Mouse (Mus musculus) macrophage (primary cell): ENCODE results near the gene Nphp4. TPM values are rescaled to one million over a fixed set of nuclear protein-coding genes. Genes with fewer than 3 reads are reported as not detected.

Experiments
- H3K27ac ChIP-seq: fragments of 350-480 bp; formaldehyde crosslinking; 2 replicates; pipeline ENCODE4 v1.9.0; 2021
- H3K36me3 ChIP-seq: fragments of 350-480 bp; formaldehyde crosslinking; 2 replicates; pipeline ENCODE4 v1.9.0; 2021; ENCODE audit errors: inconsistent target
- H3K4me3 ChIP-seq: fragments of 350-480 bp; formaldehyde crosslinking; 2 replicates; pipeline ENCODE4 v1.9.0; 2021; ENCODE audit errors: inconsistent target
- H3K79me2 ChIP-seq: fragments of 350-480 bp; formaldehyde crosslinking; 2 replicates; pipeline ENCODE4 v1.9.0; 2021; ENCODE audit errors: inconsistent target
- WGBS: methylation state at CpG from one replicate; pipeline ENCODE4 v1.1.7; 2026; ENCODE audit warnings: inconsistent platforms; ENCODE audit not compliant: missing documents; 5-methylcytosine and 5-hydroxymethylcytosine counted together
- polyA plus RNA-seq: library from polyadenylated mRNA; stranded (reverse); fragments of 250-400 nt; gene quantifications from 3 replicates; pipeline ENCODE4 v1.2.4, GENCODE M21; 2018; ENCODE audit warnings: inconsistent platforms

The Nphp4 gene
- polyA plus RNA-seq, 1 experiment from 2014 or later: 0.33 TPM

GRCm38 (mm10) chr4:152512221-152512925, 35.9 kb downstream of the Nphp4 start:
- 94% methylated on average over 17 of the region's 18 CpGs for WGBS
- no peak overlapping the region for H3K4me3 ChIP-seq

GRCm38 (mm10) chr4:152514884-152515283, 38.4 kb downstream of the Nphp4 start:
- Histone ChIP-seq H3K79me2 (no peaks in the 10 kb centered on the region), H3K36me3 (no peaks in the 10 kb centered on the region), H3K4me3 (no peak overlapping the region), H3K27ac (no peak overlapping the region)
- 75% methylated on average over 7 of the region's 7 CpGs for WGBS

More at GRCm38 (mm10) chr4:152512221-152512925, 35.9 kb downstream of the Nphp4 start:
- no peaks in the 10 kb centered on the region for H3K36me3 ChIP-seq
- no peak overlapping the region for H3K27ac ChIP-seq
- no peaks in the 10 kb centered on the region for H3K79me2 ChIP-seq

GRCm38 (mm10) chr4:152519106-152519505, 42.6 kb downstream of the Nphp4 start:
- no peaks in the 10 kb centered on the region for H3K79me2 ChIP-seq
- no peaks in the 10 kb centered on the region for H3K36me3 ChIP-seq
- H3K4me3 ChIP-seq: no peak overlapping the region
- no peak overlapping the region for H3K27ac ChIP-seq
- WGBS: 33% methylated on average over 10 of the region's 10 CpGs

- Histone ChIP-seq H3K36me3 (no peaks in the 10 kb centered on the region), H3K79me2 (no peaks in the 10 kb centered on the region), H3K4me3 (no peak overlapping the region), H3K27ac (no peak overlapping the region)
- WGBS: 29% methylated on average over 6 of the region's 6 CpGs
Observed at GRCm38 (mm10) chr4:152520083-152520482, 43.6 kb downstream of the Nphp4 start.

GRCm38 (mm10) chr4:152532872-152533271, 56.4 kb downstream of the Nphp4 start:
- H3K79me2 ChIP-seq: no peaks in the 10 kb centered on the region
- H3K36me3 ChIP-seq: no peaks in the 10 kb centered on the region
- H3K4me3 ChIP-seq: no peak overlapping the region
- no peak overlapping the region for H3K27ac ChIP-seq
- WGBS: 86% methylated on average over 9 of the region's 9 CpGs

- Histone ChIP-seq H3K4me3 (no peak overlapping the region), H3K36me3 (no peaks in the 10 kb centered on the region), H3K27ac (no peak overlapping the region), H3K79me2 (no peaks in the 10 kb centered on the region)
- 85% methylated on average over 12 of the region's 12 CpGs for WGBS
Observed at GRCm38 (mm10) chr4:152539756-152540155, 63.2 kb downstream of the Nphp4 start.

GRCm38 (mm10) chr4:152541172-152541571, 64.7 kb downstream of the Nphp4 start:
- H3K27ac ChIP-seq: no peak overlapping the region
- WGBS: 78% methylated on average over 6 of the region's 9 CpGs
- H3K36me3 ChIP-seq: no peaks in the 10 kb centered on the region
- no peak overlapping the region for H3K4me3 ChIP-seq
- H3K79me2 ChIP-seq: no peaks in the 10 kb centered on the region

- Histone ChIP-seq H3K4me3 (no peak overlapping the region), H3K27ac (no peak overlapping the region)
Observed at GRCm38 (mm10) chr4:152542447-152542846, 65.9 kb downstream of the Nphp4 start.

GRCm38 (mm10) chr4:152546481-152546880, 70.0 kb downstream of the Nphp4 start:
- no peaks in the 10 kb centered on the region for H3K36me3 ChIP-seq
- no peak overlapping the region for H3K4me3 ChIP-seq
- H3K79me2 ChIP-seq: no peaks in the 10 kb centered on the region
- WGBS: 79% methylated on average over 8 of the region's 8 CpGs
- H3K27ac ChIP-seq: no peak overlapping the region

More at GRCm38 (mm10) chr4:152542447-152542846, 65.9 kb downstream of the Nphp4 start:
- WGBS: 92% methylated on average over 10 of the region's 11 CpGs
- Histone ChIP-seq H3K79me2 (no peaks in the 10 kb centered on the region), H3K36me3 (no peaks in the 10 kb centered on the region)

GRCm38 (mm10) chr4:152547886-152548663, 71.6 kb downstream of the Nphp4 start:
- no peak overlapping the region for H3K4me3 ChIP-seq
- H3K27ac ChIP-seq: no peak overlapping the region
- 74% methylated on average over 34 of the region's 37 CpGs for WGBS
- H3K36me3 ChIP-seq: no peaks in the 10 kb centered on the region
- no peaks in the 10 kb centered on the region for H3K79me2 ChIP-seq

GRCm38 (mm10) chr4:152549507-152550202, 73.1 kb downstream of the Nphp4 start:
- WGBS: 90% methylated on average over 18 of the region's 18 CpGs
- H3K36me3 ChIP-seq: no peaks in the 10 kb centered on the region
- H3K79me2 ChIP-seq: no peaks in the 10 kb centered on the region
- H3K27ac ChIP-seq: no peak overlapping the region
- H3K4me3 ChIP-seq: no peak overlapping the region

GRCm38 (mm10) chr4:152550203-152550549, 73.7 kb downstream of the Nphp4 start:
- no peaks in the 10 kb centered on the region for H3K36me3 ChIP-seq
- H3K4me3 ChIP-seq: no peak overlapping the region
- no peak overlapping the region for H3K27ac ChIP-seq
- no peaks in the 10 kb centered on the region for H3K79me2 ChIP-seq
- WGBS: 94% methylated on average over 6 of the region's 6 CpGs

- H3K79me2 ChIP-seq: no peaks in the 10 kb centered on the region
- H3K4me3 ChIP-seq: no peak overlapping the region
- WGBS: 94% methylated on average over 8 of the region's 8 CpGs
- H3K27ac ChIP-seq: no peak overlapping the region
- H3K36me3 ChIP-seq: no peaks in the 10 kb centered on the region
Observed at GRCm38 (mm10) chr4:152553582-152554285, 77.2 kb downstream of the Nphp4 start.

GRCm38 (mm10) chr4:152554421-152554820, 77.9 kb downstream of the Nphp4 start:
- no peak overlapping the region for H3K27ac ChIP-seq
- no peak overlapping the region for H3K4me3 ChIP-seq
- no peaks in the 10 kb centered on the region for H3K36me3 ChIP-seq
- no peaks in the 10 kb centered on the region for H3K79me2 ChIP-seq
- 82% methylated on average over 18 of the region's 18 CpGs for WGBS
